Mouse (Mus musculus): Measurements from ENCODE around the gene Zbtb20. TPM values are rescaled to one million over a fixed set of nuclear protein-coding genes. Genes with fewer than 3 reads are reported as not detected.

The Zbtb20 gene
- total and polyA plus RNA-seq, 3 experiments, result 1.8 to 18.1 (median 6.6) TPM

GRCm38 (mm10) chr16:43474941-43475728 lies 599.5 kb downstream of the Zbtb20 start:
- Histone ChIP-seq H3K4me1 (ENCODE audit: insufficient read depth, low read depth, low read length) (no peaks in the 10 kb centered on the region), H3K36me3 (replicated peaks) (no peaks in the 10 kb centered on the region), H3K9me3 (replicated peaks) (no peaks in the 10 kb centered on the region), H3K27me3 (ENCODE audit: insufficient read depth, low read length) (no peaks in the 10 kb centered on the region), H3K4me3 (ENCODE audit: low read depth, low read length) (no peak overlapping the region)
- no peak for TF ChIP-seq GATA1 (IDR thresholded peaks at IDR 0.05; ENCODE audit: borderline replicate concordance, low read length)
- TF ChIP-seq POLR2AphosphoS5 (IDR thresholded peaks at IDR 0.05; ENCODE audit: insufficient replicate concordance, low read depth, low read length), result no peak
- no peak for TF ChIP-seq CTCF (IDR thresholded peaks at IDR 0.05; ENCODE audit: low read depth, low read length)
- no peak for TF ChIP-seq TAL1 (conservative IDR thresholded peaks at IDR 0.05; ENCODE audit: low read depth, low read length)
- TF ChIP-seq GATA2 (IDR thresholded peaks at IDR 0.05; ENCODE audit: borderline replicate concordance, low read depth, low read length), result no peak
- DNase-seq (ENCODE audit: low spot score), result no peak
- no peak for ATAC-seq (ENCODE audit: extremely low read depth, insufficient number of reproducible peaks, low FRiP score, poor library complexity, severe bottlenecking)

GRCm38 (mm10) chr16:43476921-43477320 lies 601.2 kb downstream of the Zbtb20 start:
- no peaks in the 10 kb centered on the region for H3K27me3 ChIP-seq (ENCODE audit: insufficient read depth, low read length)
- ATAC-seq (ENCODE audit: extremely low read depth, insufficient number of reproducible peaks, low FRiP score, poor library complexity, severe bottlenecking) (no peak), DNase-seq (ENCODE audit: low spot score) (no peak)
- no peak for TF ChIP-seq POLR2AphosphoS5 (IDR thresholded peaks at IDR 0.05; ENCODE audit: insufficient replicate concordance, low read depth, low read length)
- no peak for TF ChIP-seq TAL1 (conservative IDR thresholded peaks at IDR 0.05; ENCODE audit: low read depth, low read length)
- no peak for TF ChIP-seq GATA1 (IDR thresholded peaks at IDR 0.05; ENCODE audit: borderline replicate concordance, low read length)
- TF ChIP-seq GATA2 (IDR thresholded peaks at IDR 0.05; ENCODE audit: borderline replicate concordance, low read depth, low read length), result no peak
- TF ChIP-seq CTCF (IDR thresholded peaks at IDR 0.05; ENCODE audit: low read depth, low read length), result no peak
- no peak overlapping the region for H3K4me3 ChIP-seq (ENCODE audit: low read depth, low read length)
- no peaks in the 10 kb centered on the region for H3K9me3 ChIP-seq (replicated peaks)
- no peaks in the 10 kb centered on the region for H3K4me1 ChIP-seq (ENCODE audit: insufficient read depth, low read depth, low read length)
- no peaks in the 10 kb centered on the region for H3K36me3 ChIP-seq (replicated peaks)

- DNase-seq (ENCODE audit: low spot score) (no peak), ATAC-seq (ENCODE audit: extremely low read depth, insufficient number of reproducible peaks, low FRiP score, poor library complexity, severe bottlenecking) (no peak)
- no peaks in the 10 kb centered on the region for H3K36me3 ChIP-seq (replicated peaks)
- TF ChIP-seq GATA2 (IDR thresholded peaks at IDR 0.05; ENCODE audit: borderline replicate concordance, low read depth, low read length) (no peak), CTCF (IDR thresholded peaks at IDR 0.05; ENCODE audit: low read depth, low read length) (no peak), GATA1 (IDR thresholded peaks at IDR 0.05; ENCODE audit: borderline replicate concordance, low read length) (no peak), POLR2AphosphoS5 (IDR thresholded peaks at IDR 0.05; ENCODE audit: insufficient replicate concordance, low read depth, low read length) (no peak), TAL1 (conservative IDR thresholded peaks at IDR 0.05; ENCODE audit: low read depth, low read length) (no peak)
- H3K9me3 ChIP-seq (replicated peaks), result no peaks in the 10 kb centered on the region
- no peaks in the 10 kb centered on the region for H3K27me3 ChIP-seq (ENCODE audit: insufficient read depth, low read length)
- H3K4me3 ChIP-seq (ENCODE audit: low read depth, low read length), result no peak overlapping the region
- H3K4me1 ChIP-seq (ENCODE audit: insufficient read depth, low read depth, low read length), result no peaks in the 10 kb centered on the region
Measured at GRCm38 (mm10) chr16:43478352-43478751, 602.7 kb downstream of the Zbtb20 start.

GRCm38 (mm10) chr16:43480532-43480931 lies 604.9 kb downstream of the Zbtb20 start:
- H3K4me3 ChIP-seq (ENCODE audit: low read depth, low read length), result no peak overlapping the region
- no peak for ATAC-seq (ENCODE audit: extremely low read depth, insufficient number of reproducible peaks, low FRiP score, poor library complexity, severe bottlenecking)
- TF ChIP-seq TAL1 (conservative IDR thresholded peaks at IDR 0.05; ENCODE audit: low read depth, low read length) (no peak), GATA1 (IDR thresholded peaks at IDR 0.05; ENCODE audit: borderline replicate concordance, low read length) (no peak), GATA2 (IDR thresholded peaks at IDR 0.05; ENCODE audit: borderline replicate concordance, low read depth, low read length) (no peak), POLR2AphosphoS5 (IDR thresholded peaks at IDR 0.05; ENCODE audit: insufficient replicate concordance, low read depth, low read length) (no peak), CTCF (IDR thresholded peaks at IDR 0.05; ENCODE audit: low read depth, low read length) (no peak)
- no peak for DNase-seq (ENCODE audit: low spot score)
- H3K36me3 ChIP-seq (replicated peaks), result no peaks in the 10 kb centered on the region
- no peaks in the 10 kb centered on the region for H3K9me3 ChIP-seq (replicated peaks)
- no peaks in the 10 kb centered on the region for H3K4me1 ChIP-seq (ENCODE audit: insufficient read depth, low read depth, low read length)
- H3K27me3 ChIP-seq (ENCODE audit: insufficient read depth, low read length), result no peaks in the 10 kb centered on the region

- no peak for TF ChIP-seq POLR2AphosphoS5 (IDR thresholded peaks at IDR 0.05; ENCODE audit: insufficient replicate concordance, low read depth, low read length)
- TF ChIP-seq GATA2 (IDR thresholded peaks at IDR 0.05; ENCODE audit: borderline replicate concordance, low read depth, low read length), result no peak
- no peak for TF ChIP-seq CTCF (IDR thresholded peaks at IDR 0.05; ENCODE audit: low read depth, low read length)
- no peak for TF ChIP-seq TAL1 (conservative IDR thresholded peaks at IDR 0.05; ENCODE audit: low read depth, low read length)
- no peak for TF ChIP-seq GATA1 (IDR thresholded peaks at IDR 0.05; ENCODE audit: borderline replicate concordance, low read length)
- no peak overlapping the region for H3K4me3 ChIP-seq (ENCODE audit: low read depth, low read length)
- H3K9me3 ChIP-seq (replicated peaks), result no peaks in the 10 kb centered on the region
- H3K27me3 ChIP-seq (ENCODE audit: insufficient read depth, low read length), result no peaks in the 10 kb centered on the region
- DNase-seq (ENCODE audit: low spot score) (no peak), ATAC-seq (ENCODE audit: extremely low read depth, insufficient number of reproducible peaks, low FRiP score, poor library complexity, severe bottlenecking) (no peak)
- H3K4me1 ChIP-seq (ENCODE audit: insufficient read depth, low read depth, low read length), result no peaks in the 10 kb centered on the region
- no peaks in the 10 kb centered on the region for H3K36me3 ChIP-seq (replicated peaks)
Measured at GRCm38 (mm10) chr16:43482125-43482524, 606.4 kb downstream of the Zbtb20 start.

- TF ChIP-seq GATA2 (IDR thresholded peaks at IDR 0.05; ENCODE audit: borderline replicate concordance, low read depth, low read length), result no peak
- no peak for TF ChIP-seq GATA1 (IDR thresholded peaks at IDR 0.05; ENCODE audit: borderline replicate concordance, low read length)
- ATAC-seq (ENCODE audit: extremely low read depth, insufficient number of reproducible peaks, low FRiP score, poor library complexity, severe bottlenecking) (no peak), DNase-seq (ENCODE audit: low spot score) (no peak)
- Histone ChIP-seq H3K36me3 (replicated peaks) (no peaks in the 10 kb centered on the region), H3K27me3 (ENCODE audit: insufficient read depth, low read length) (no peaks in the 10 kb centered on the region), H3K4me1 (ENCODE audit: insufficient read depth, low read depth, low read length) (no peaks in the 10 kb centered on the region), H3K4me3 (ENCODE audit: low read depth, low read length) (no peak overlapping the region), H3K9me3 (replicated peaks) (no peaks in the 10 kb centered on the region)
Measured at GRCm38 (mm10) chr16:43482738-43483137, 607.1 kb downstream of the Zbtb20 start.

Measured in G1E (cell line).